Mouse (Mus musculus) thymus, postnatal 36 days (tissue): ENCODE results near the gene Arl5c.
A peak's percentile ranks its signal among the peaks of the same experiment; 100 is the strongest.

ENCODE experiments used
- DNase-seq, 2 experiments: peaks; one replicate each; pipeline ENCODE4 v3.0.0; 2022; ENCODE audit warnings: mixed read lengths in 2 of 2

The Arl5c gene

GRCm38 (mm10) chr11:97988530-97989096 lies 7.4 kb downstream of the Arl5c start:
- peak; percentile 90 to 92 for DNase-seq

- peak; percentile 92 to 94 for DNase-seq
These were observed 8.1 kb downstream of the Arl5c start for GRCm38 (mm10) chr11:97987551-97988526.

GRCm38 (mm10) chr11:97986738-97987465 lies 9.1 kb downstream of the Arl5c start:
- peak in 1 of 2 experiments; percentile 54 for DNase-seq

GRCm38 (mm10) chr11:97985727-97986677 lies 10.0 kb downstream of the Arl5c start, which contains the start of gene Plxdc1:
Plxdc1 (minus strand) TSS chr11:97986444.
- DNase-seq, result peak; percentile 75 to 82

- DNase-seq, result no peak
These were observed 12.0 kb downstream of the Arl5c start for GRCm38 (mm10) chr11:97983983-97984382.

- DNase-seq, result no peak
These were observed 12.5 kb downstream of the Arl5c start for GRCm38 (mm10) chr11:97983506-97983905.

- no peak for DNase-seq
These were observed 13.3 kb downstream of the Arl5c start for GRCm38 (mm10) chr11:97982721-97983120.

- no peak for DNase-seq
These were observed 15.4 kb downstream of the Arl5c start for GRCm38 (mm10) chr11:97980531-97980966.

GRCm38 (mm10) chr11:97979824-97980495 lies 16.0 kb downstream of the Arl5c start:
- no peak for DNase-seq

- DNase-seq, result peak in 1 of 2 experiments; percentile 52
These were observed 17.6 kb downstream of the Arl5c start for GRCm38 (mm10) chr11:97978392-97978791.

- peak; percentile 76 to 86 for DNase-seq
These were observed 18.2 kb downstream of the Arl5c start for GRCm38 (mm10) chr11:97977797-97978196.

- no peak for DNase-seq
These were observed 21.2 kb downstream of the Arl5c start for GRCm38 (mm10) chr11:97974746-97975145.

GRCm38 (mm10) chr11:97974141-97974540 lies 21.8 kb downstream of the Arl5c start:
- DNase-seq, result no peak

GRCm38 (mm10) chr11:97972434-97972833 lies 23.5 kb downstream of the Arl5c start:
- no peak for DNase-seq

- DNase-seq, result no peak
These were observed 24.7 kb downstream of the Arl5c start for GRCm38 (mm10) chr11:97971232-97971631.

GRCm38 (mm10) chr11:97970771-97971170 lies 25.2 kb downstream of the Arl5c start:
- no peak for DNase-seq

GRCm38 (mm10) chr11:97968385-97968784 lies 27.6 kb downstream of the Arl5c start:
- DNase-seq, result no peak

- no peak for DNase-seq
These were observed 28.9 kb downstream of the Arl5c start for GRCm38 (mm10) chr11:97967114-97967513.

- DNase-seq, result peak in 1 of 2 experiments; percentile 46
These were observed 35.1 kb downstream of the Arl5c start for GRCm38 (mm10) chr11:97960907-97961306.

GRCm38 (mm10) chr11:97959300-97959680 lies 36.7 kb downstream of the Arl5c start:
- no peak for DNase-seq

GRCm38 (mm10) chr11:97958641-97959299 lies 37.2 kb downstream of the Arl5c start:
- DNase-seq, result no peak
